Mouse (Mus musculus) adrenal gland, postnatal 25 days (tissue): ENCODE measurements around the gene 4930402F06Rik. TPM values are rescaled to one million over a fixed set of nuclear protein-coding genes. Genes with fewer than 3 reads are reported as not detected.

Source experiments
- DNase-seq: peaks from one replicate; pipeline ENCODE4 v3.0.0; 2021; ENCODE audit warnings: mixed read lengths
- total RNA-seq: library from RNA; stranded (reverse); gene quantifications from 2 replicates; pipeline ENCODE4 v1.2.3, GENCODE M21; 2021

The 4930402F06Rik gene
- total RNA-seq, 1 experiment from 2014 or later: not detected

GRCm38 (mm10) chr2:35416473-35416872 is 19.5 kb upstream of the 4930402F06Rik start:
- DNase-seq: no peak

GRCm38 (mm10) chr2:35412810-35413209 is 15.8 kb upstream of the 4930402F06Rik start:
- DNase-seq: no peak

- no peak for DNase-seq
These were observed 15.3 kb upstream of the 4930402F06Rik start for GRCm38 (mm10) chr2:35412246-35412645.

GRCm38 (mm10) chr2:35411640-35412190 is 14.7 kb upstream of the 4930402F06Rik start:
- DNase-seq: no peak

GRCm38 (mm10) chr2:35409466-35409865 is 12.5 kb upstream of the 4930402F06Rik start:
- DNase-seq: no peak

- DNase-seq: no peak
These were observed 11.6 kb upstream of the 4930402F06Rik start for GRCm38 (mm10) chr2:35408409-35409110.

GRCm38 (mm10) chr2:35407878-35408277 is 10.9 kb upstream of the 4930402F06Rik start:
- DNase-seq: no peak

GRCm38 (mm10) chr2:35407266-35407665 is 10.3 kb upstream of the 4930402F06Rik start:
- DNase-seq: no peak

GRCm38 (mm10) chr2:35406611-35407010 is 9.6 kb upstream of the 4930402F06Rik start:
- no peak for DNase-seq

- DNase-seq: no peak
These were observed 5.4 kb upstream of the 4930402F06Rik start for GRCm38 (mm10) chr2:35402391-35402790.

- no peak for DNase-seq
These were observed 3.8 kb upstream of the 4930402F06Rik start for GRCm38 (mm10) chr2:35400739-35401138.

- DNase-seq: no peak
These were observed 1.3 kb upstream of the 4930402F06Rik start for GRCm38 (mm10) chr2:35398184-35398828.

- peak; percentile 54 for DNase-seq
These were observed 707 bp upstream of the 4930402F06Rik start for GRCm38 (mm10) chr2:35397590-35398173.

GRCm38 (mm10) chr2:35385441-35385871 is 11.5 kb downstream of the 4930402F06Rik start:
- peak; percentile 27 for DNase-seq

- no peak for DNase-seq
These were observed 17.7 kb downstream of the 4930402F06Rik start for GRCm38 (mm10) chr2:35379306-35379705.

GRCm38 (mm10) chr2:35377600-35377999 is 19.4 kb downstream of the 4930402F06Rik start:
- no peak for DNase-seq

- DNase-seq: no peak
These were observed 24.0 kb downstream of the 4930402F06Rik start for GRCm38 (mm10) chr2:35373003-35373402.

- no peak for DNase-seq
These were observed 26.3 kb downstream of the 4930402F06Rik start for GRCm38 (mm10) chr2:35370686-35371085.

- no peak for DNase-seq
These were observed 29.3 kb downstream of the 4930402F06Rik start, which contains the start of gene 4930568D16Rik for GRCm38 (mm10) chr2:35367629-35368028. Gene 4930568D16Rik (minus strand): TSS chr2:35367729.

- no peak for DNase-seq
These were observed 47.8 kb downstream of the 4930402F06Rik start for GRCm38 (mm10) chr2:35349184-35349583.

GRCm38 (mm10) chr2:35345984-35346383 is 51.0 kb downstream of the 4930402F06Rik start:
- DNase-seq: no peak

- no peak for DNase-seq
These were observed 54.4 kb downstream of the 4930402F06Rik start for GRCm38 (mm10) chr2:35342605-35343004.

GRCm38 (mm10) chr2:35338707-35339106 is 58.3 kb downstream of the 4930402F06Rik start:
- DNase-seq: peak; percentile 41
